Mouse (Mus musculus) neural tube, embryonic 15.5 days (tissue): ENCODE results near the gene Grk6. TPM values are rescaled to one million over a fixed set of nuclear protein-coding genes. Genes with fewer than 3 reads are reported as not detected.

Experiments used
- ATAC-seq: fragments of 200-750 bp; cut with Nextera tagmentation; 2 replicates; pipeline ENCODE4 v1.8.0; 2017; ENCODE audit warnings: mild to moderate bottlenecking, moderate TSS enrichment, moderate library complexity; ENCODE audit not compliant: low FRiP score
- H3K27ac ChIP-seq: fragments of 300-500 bp; sonication (generic); replicated peaks from 2 replicates; pipeline ENCODE4 v1.5.1; 2015; ENCODE audit warnings: mild to moderate bottlenecking, inconsistent platforms
- H3K27me3 ChIP-seq: fragments of 300-500 bp; sonication (generic); replicated peaks from 2 replicates; pipeline ENCODE4 v1.6.1; 2015; ENCODE audit warnings: inconsistent platforms
- H3K36me3 ChIP-seq: fragments of 300-500 bp; sonication (generic); 2 replicates; pipeline ENCODE4 v1.6.1; 2015; ENCODE audit warnings: inconsistent platforms
- H3K4me1 ChIP-seq: fragments of 300-500 bp; sonication (generic); 2 replicates; pipeline ENCODE4 v1.6.1; 2015; ENCODE audit warnings: inconsistent platforms
- H3K4me2 ChIP-seq: fragments of 300-500 bp; sonication (generic); 2 replicates; pipeline ENCODE4 v1.6.1; 2015; ENCODE audit warnings: inconsistent platforms, mild to moderate bottlenecking, moderate library complexity
- H3K4me3 ChIP-seq: fragments of 300-500 bp; sonication (generic); replicated peaks from 2 replicates; pipeline ENCODE4 v1.5.1; 2015; ENCODE audit warnings: mild to moderate bottlenecking, inconsistent platforms
- H3K9ac ChIP-seq: fragments of 300-500 bp; sonication (generic); replicated peaks from 2 replicates; pipeline ENCODE4 v1.6.1; 2015; ENCODE audit warnings: mild to moderate bottlenecking, inconsistent platforms
- H3K9me3 ChIP-seq: fragments of 300-500 bp; sonication (generic); replicated peaks from 2 replicates; pipeline ENCODE4 v1.6.1; 2016; ENCODE audit warnings: inconsistent platforms
- WGBS: fragments of 180-500 bp; shearing (Covaris S2); methylation state at CpG from one replicate; pipeline ENCODE4 v1.1.7; 2015; ENCODE audit warnings: mixed read lengths; 5-methylcytosine and 5-hydroxymethylcytosine counted together
- polyA plus RNA-seq: library from polyadenylated mRNA; unstranded; fragments of >200 nt; fragmentation: Nextera tagmentation; extraction: Ambion mirVana; gene quantifications from 2 replicates; pipeline ENCODE4 v1.2.1, GENCODE M21; 2015

Gene Grk6
- polyA plus RNA-seq, 1 experiment from 2014 or later, result 34.2 TPM

GRCm38 (mm10) chr13:55449679-55450441 is 5.0 kb downstream of the Grk6 start:
- WGBS, result 91% methylated on average over 17 of the region's 17 CpGs
- Histone ChIP-seq H3K27me3 (no peaks in the 10 kb centered on the region), H3K36me3 (peaks cover 47% of the 10 kb centered on the region), H3K4me3 (no peak overlapping the region), H3K9me3 (no peaks in the 10 kb centered on the region), H3K4me1 (peaks cover 29% of the 10 kb centered on the region), H3K4me2 (no peak overlapping the region), H3K27ac (no peak overlapping the region), H3K9ac (no peak overlapping the region)
- ATAC-seq, result no peak

DNA sequence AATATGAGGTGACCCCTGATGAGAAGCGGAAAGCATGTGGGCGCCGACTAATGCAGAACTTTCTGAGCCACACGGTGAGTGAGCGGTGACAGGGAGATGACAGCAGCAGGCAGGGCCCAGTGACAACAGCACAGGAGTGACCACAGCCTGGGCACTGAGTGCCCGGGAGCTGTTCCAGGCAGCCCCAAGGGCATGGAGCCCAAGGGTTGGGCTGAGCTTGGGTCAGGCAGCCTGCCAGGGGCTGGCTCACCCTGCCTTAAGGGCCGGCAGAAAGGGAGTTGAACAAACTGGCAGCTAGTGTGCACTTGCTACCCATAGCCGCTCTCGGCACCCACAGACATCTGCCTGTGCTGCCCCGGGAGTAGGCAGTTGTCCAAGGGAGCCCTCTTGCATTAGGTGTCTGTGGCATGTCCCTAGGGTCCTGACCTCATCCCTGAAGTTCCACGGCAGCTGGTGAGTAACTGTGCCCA is 5.7 kb downstream of the Grk6 start:
- 89% methylated on average over 11 of the region's 11 CpGs for WGBS
- H3K27ac ChIP-seq, result no peak overlapping the region
- ATAC-seq, result no peak
- H3K9me3 ChIP-seq, result no peaks in the 10 kb centered on the region
- no peak overlapping the region for H3K4me2 ChIP-seq
- H3K36me3 ChIP-seq, result peaks cover 53% of the 10 kb centered on the region
- H3K4me1 ChIP-seq, result peaks cover 29% of the 10 kb centered on the region
- no peak overlapping the region for H3K4me3 ChIP-seq
- H3K9ac ChIP-seq, result no peak overlapping the region
- H3K27me3 ChIP-seq, result no peaks in the 10 kb centered on the region

- H3K4me2 ChIP-seq, result no peak overlapping the region
- H3K27ac ChIP-seq, result no peak overlapping the region
- ATAC-seq, result no peak
- H3K27me3 ChIP-seq, result no peaks in the 10 kb centered on the region
- H3K9me3 ChIP-seq, result no peaks in the 10 kb centered on the region
- WGBS, result 92% methylated on average over 10 of the region's 10 CpGs
- H3K4me1 ChIP-seq, result peaks cover 21% of the 10 kb centered on the region
- H3K9ac ChIP-seq, result no peak overlapping the region
- H3K4me3 ChIP-seq, result no peak overlapping the region
- H3K36me3 ChIP-seq, result peaks cover 60% of the 10 kb centered on the region
Observed at GRCm38 (mm10) chr13:55451296-55451695, 6.4 kb downstream of the Grk6 start.

DNA sequence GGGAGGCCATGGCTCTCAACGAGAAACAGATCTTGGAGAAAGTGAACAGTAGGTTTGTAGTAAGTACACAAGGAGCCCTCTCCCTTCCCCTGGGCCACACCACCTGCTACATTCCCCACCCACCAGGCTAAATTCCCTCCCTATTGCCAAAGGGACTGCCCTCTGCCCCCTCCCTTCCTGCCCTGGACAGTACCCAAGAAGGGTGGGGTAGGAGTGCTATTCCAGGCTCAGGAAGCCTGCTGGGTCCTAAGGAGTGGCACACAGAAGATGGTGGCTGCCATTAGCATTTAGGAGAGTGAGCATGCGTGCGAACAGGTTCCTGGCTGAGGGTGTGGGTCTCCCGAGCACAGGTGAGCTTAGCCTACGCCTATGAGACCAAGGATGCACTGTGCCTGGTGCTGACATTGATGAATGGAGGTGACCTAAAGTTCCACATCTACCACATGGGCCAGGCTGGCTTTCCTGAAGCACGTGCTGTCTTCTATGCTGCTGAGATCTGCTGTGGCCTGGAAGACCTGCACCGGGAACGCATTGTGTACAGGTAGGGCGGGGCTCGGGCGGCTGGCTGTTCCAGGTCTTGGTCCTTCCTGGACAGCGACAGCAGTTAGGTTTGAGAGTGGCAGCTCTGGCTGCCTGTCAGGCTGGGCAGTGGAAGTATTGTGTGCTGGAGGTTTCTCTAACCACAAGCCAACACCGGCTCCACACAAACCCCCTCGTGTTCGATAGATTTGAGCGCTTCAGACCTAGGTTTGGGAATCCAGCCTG is 7.1 kb downstream of the Grk6 start:
- H3K36me3 ChIP-seq, result peaks cover 63% of the 10 kb centered on the region
- H3K27ac ChIP-seq, result no peak overlapping the region
- H3K9me3 ChIP-seq, result no peaks in the 10 kb centered on the region
- H3K9ac ChIP-seq, result no peak overlapping the region
- peaks cover 15% of the 10 kb centered on the region for H3K4me1 ChIP-seq
- 95% methylated on average over 16 of the region's 16 CpGs for whole genome bisulfite sequencing
- H3K27me3 ChIP-seq, result no peaks in the 10 kb centered on the region
- H3K4me2 ChIP-seq, result no peak overlapping the region
- ATAC-seq, result no peak
- no peak overlapping the region for H3K4me3 ChIP-seq

DNA sequence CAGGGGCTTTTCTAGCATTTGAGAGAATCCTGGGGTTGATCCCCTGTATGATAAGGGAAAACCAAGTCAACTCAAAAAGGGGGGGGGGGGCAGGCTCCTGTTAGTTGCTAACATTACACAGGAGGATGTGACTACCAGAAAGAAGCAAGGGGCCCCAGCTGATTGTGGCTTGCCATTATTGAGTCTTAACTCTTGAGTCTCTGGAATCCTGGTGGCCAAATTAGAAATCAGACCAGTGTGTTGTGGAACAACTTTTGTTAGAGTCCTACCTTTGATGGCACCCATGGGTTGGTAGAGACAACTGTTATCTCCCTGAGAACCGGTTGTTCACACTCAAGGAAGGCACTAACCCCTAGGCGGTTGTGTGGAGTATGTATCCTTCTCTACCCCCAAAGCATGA is 18.1 kb downstream of the Grk6 start:
- H3K4me3 ChIP-seq, result no peak overlapping the region
- no peak for ATAC-seq
- H3K27me3 ChIP-seq, result no peaks in the 10 kb centered on the region
- peak overlapping the region; percentile 89 for H3K4me2 ChIP-seq
- H3K9ac ChIP-seq, result no peak overlapping the region
- WGBS, result 65% methylated on average over 2 of the region's 2 CpGs
- no peaks in the 10 kb centered on the region for H3K9me3 ChIP-seq
- peaks cover 28% of the 10 kb centered on the region for H3K36me3 ChIP-seq
- H3K4me1 ChIP-seq, result peaks cover 48% of the 10 kb centered on the region
- H3K27ac ChIP-seq, result 0 out of 2 replicates have a peak overlapping the region, but pooled peaks have one; percentile 98

- Histone ChIP-seq H3K27me3 (no peaks in the 10 kb centered on the region), H3K27ac (peak overlapping the region; percentile 98), H3K36me3 (peaks cover 24% of the 10 kb centered on the region), H3K4me2 (peak overlapping the region; percentile 89), H3K4me3 (peak overlapping the region; percentile 88), H3K4me1 (peaks cover 54% of the 10 kb centered on the region), H3K9ac (peak overlapping the region; percentile 92), H3K9me3 (no peaks in the 10 kb centered on the region)
- peak; percentile 3; the same call in 1 of the 2 replicates for ATAC-seq
- 7% methylated on average over 14 of the region's 14 CpGs for WGBS
Observed at GRCm38 (mm10) chr13:55463399-55464026, 18.6 kb downstream of the Grk6 start.

- peak; percentile 81 for ATAC-seq
- H3K27me3 ChIP-seq, result no peaks in the 10 kb centered on the region
- peak within 1 kb of the TSS; percentile 92 for H3K9ac ChIP-seq
- H3K9me3 ChIP-seq, result no peaks in the 10 kb centered on the region
- H3K4me3 ChIP-seq, result peak within 1 kb of the TSS; percentile 88
- H3K4me1 ChIP-seq, result peaks cover 61% of the 10 kb centered on the region
- WGBS, result under 1% methylated on average over 82 of the region's 84 CpGs
- peak within 1 kb of the TSS; percentile 98 for H3K27ac ChIP-seq
- peaks cover 18% of the 10 kb centered on the region for H3K36me3 ChIP-seq
- H3K4me2 ChIP-seq, result peak within 1 kb of the TSS; percentile 89
Observed at GRCm38 (mm10) chr13:55464027-55464884, 19.4 kb downstream of the Grk6 start, which contains the start of gene Prr7. Gene Prr7 (plus strand): TSS chr13:55464267.

GRCm38 (mm10) chr13:55465184-55465583 is 20.3 kb downstream of the Grk6 start:
- Histone ChIP-seq H3K27ac (peak overlapping the region; percentile 98), H3K36me3 (peaks cover 9% of the 10 kb centered on the region), H3K27me3 (no peaks in the 10 kb centered on the region), H3K4me3 (peak overlapping the region; percentile 88), H3K9ac (peak overlapping the region; percentile 92), H3K4me1 (peaks cover 70% of the 10 kb centered on the region), H3K9me3 (no peaks in the 10 kb centered on the region), H3K4me2 (peak overlapping the region; percentile 89)
- WGBS, result 4% methylated on average over 3 of the region's 3 CpGs
- ATAC-seq, result peak; percentile 19; the same call in 1 of the 2 replicates

DNA sequence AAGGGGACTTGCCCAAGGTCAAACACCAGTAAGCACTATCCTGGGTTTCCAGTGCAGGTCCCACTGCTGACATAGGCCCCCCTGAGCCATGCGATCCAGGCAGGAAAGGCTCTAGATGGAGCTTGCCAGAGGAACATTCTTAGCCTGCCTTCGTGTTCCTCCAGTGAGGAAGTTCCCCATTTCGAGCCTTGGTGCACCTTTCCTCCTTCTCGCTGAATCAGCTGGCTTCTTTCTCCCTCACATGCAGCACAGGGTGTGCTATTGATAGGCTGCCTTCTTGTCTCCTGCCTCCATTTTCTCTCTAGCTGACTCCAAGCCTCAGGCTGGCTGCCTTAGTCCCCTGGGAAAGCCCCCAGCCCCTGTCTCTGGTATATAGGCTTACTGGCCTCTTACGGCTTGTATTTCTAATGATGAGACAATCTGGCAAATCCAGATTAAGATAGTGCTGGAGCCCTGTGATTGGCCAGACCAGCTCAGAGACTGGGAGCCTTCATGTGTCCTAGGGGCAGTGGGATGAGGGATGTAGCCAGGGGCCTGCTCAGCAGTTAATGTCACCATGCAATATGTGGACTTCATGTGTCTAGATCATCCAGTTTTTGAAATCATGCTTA is 21.1 kb downstream of the Grk6 start:
- Histone ChIP-seq H3K4me1 (peaks cover 78% of the 10 kb centered on the region), H3K27me3 (no peaks in the 10 kb centered on the region)

DNA sequence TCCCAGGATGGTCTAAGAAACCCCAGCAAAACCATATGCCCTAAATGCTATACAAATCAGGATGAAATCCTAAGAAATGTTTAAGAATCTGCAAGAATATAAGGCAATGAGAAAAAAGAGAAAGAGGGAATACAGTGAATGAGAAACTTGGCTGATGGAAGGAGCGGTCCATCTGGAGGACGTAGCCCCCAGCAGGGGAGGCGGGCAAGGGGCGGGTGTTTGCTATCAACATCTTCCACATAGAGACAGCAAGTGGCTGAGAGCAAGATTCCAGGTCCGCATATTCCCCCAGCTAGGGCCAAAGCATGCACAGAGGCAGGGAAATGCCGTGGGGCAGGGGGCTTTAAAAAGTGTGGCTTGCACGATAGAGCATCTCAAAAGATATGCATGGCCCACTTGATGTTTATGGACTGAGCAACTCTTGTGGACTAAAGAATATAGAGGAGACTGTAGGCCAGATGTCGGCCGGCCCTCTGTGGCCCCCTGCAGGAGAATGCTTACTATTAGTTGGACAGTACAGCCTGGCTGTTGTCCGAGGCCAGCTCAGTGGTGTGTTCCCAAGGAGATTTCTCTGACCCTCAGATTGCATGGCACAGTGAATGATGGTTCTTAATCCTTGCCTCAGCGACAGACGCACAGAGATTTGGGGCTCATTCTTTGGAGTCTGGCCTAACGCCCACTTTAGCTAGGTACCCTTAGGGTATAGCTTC is 24.1 kb downstream of the Grk6 start:
- Histone ChIP-seq H3K4me3 (no peak overlapping the region), H3K4me2 (no peak overlapping the region), H3K4me1 (peaks cover 97% of the 10 kb centered on the region), H3K36me3 (peaks cover 4% of the 10 kb centered on the region), H3K27ac (no peak overlapping the region), H3K9me3 (no peaks in the 10 kb centered on the region), H3K27me3 (no peaks in the 10 kb centered on the region), H3K9ac (peak overlapping the region; percentile 14)
- no peak for ATAC-seq
- 41% methylated on average over 13 of the region's 13 CpGs for WGBS

More for the DNA sequence above, 21.1 kb downstream of the Grk6 start:
- Histone ChIP-seq H3K4me2 (peak overlapping the region; percentile 89), H3K4me3 (peak overlapping the region; percentile 88), H3K36me3 (peaks cover 5% of the 10 kb centered on the region; the same call in 1 of the 2 replicates), H3K9ac (peak overlapping the region; percentile 92), H3K27ac (peak overlapping the region; percentile 98), H3K9me3 (no peaks in the 10 kb centered on the region)
- ATAC-seq, result no peak
- WGBS, result 45% methylated on average over 5 of the region's 5 CpGs
